Mouse (Mus musculus) adrenal gland, postnatal 25 days (tissue): ENCODE data around the gene Shc2. TPM values are rescaled to one million over a fixed set of nuclear protein-coding genes. Genes with fewer than 3 reads are reported as not detected.

Experiments used
- DNase-seq: peaks from one replicate; pipeline ENCODE4 v3.0.0; 2021; ENCODE audit warnings: mixed read lengths
- total RNA-seq: library from RNA; stranded (reverse); gene quantifications from 2 replicates; pipeline ENCODE4 v1.2.3, GENCODE M21; 2021

Gene Shc2
- total RNA-seq, 1 experiment from 2014 or later, result 3.5 TPM

DNA sequence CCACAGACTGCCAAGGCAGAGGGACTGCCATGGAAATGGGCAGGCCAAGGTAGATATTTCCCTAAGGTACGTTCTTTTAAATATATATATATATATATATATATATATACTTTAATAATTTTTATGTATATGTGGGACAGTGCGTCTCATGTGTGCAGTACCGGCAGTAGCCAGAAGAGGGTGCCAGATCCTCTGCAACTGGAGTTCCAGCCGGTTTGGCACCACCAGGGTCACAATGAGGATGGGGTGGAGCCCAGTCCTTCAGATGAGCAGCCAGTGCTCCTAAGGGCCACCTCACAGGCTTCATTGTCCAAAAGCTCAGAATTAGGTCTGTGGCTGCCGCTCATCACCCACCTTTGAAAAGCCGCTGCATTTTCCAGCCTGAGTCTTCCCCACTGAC, 56.9 kb downstream of the Shc2 start:
- peak; percentile 31 for DNase-seq

DNA sequence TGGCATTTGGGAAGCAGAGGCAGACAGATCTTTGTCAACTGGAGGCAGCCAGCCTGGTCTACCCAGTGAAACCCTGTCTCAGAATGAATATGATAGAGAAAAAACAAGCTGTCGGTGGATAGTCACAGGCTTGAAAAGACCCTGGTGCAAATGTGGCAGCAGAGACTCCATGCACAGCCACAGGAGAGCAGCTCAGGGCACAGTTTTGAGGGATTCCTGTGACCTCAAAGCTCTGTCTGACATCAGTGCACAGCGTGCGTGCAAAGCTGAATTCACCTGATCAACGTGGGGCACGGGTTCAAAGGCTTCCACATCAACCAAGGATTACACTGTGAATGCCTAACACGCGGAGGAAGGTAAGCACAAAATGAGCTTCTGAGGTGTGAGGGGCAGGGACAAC, 57.4 kb downstream of the Shc2 start:
- no peak for DNase-seq

DNA sequence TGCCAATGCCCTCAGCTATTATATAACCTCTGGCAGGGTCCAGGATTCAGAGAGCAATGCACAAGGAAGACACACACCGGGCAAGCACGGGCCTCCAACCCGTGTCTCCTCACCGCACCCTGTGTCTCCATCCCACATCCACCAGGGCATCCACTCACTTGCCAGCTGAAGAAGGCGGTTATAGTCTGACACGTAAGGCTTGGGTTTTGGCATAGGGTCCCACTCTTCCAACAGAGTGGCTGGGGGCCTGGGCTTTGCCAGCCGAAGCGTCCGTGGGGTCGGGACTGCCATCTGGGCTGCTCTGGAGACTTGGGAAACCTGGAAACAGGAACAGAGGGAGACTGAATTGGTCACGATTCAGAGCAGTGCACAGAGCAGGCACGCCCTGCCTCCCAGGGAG, 57.9 kb downstream of the Shc2 start:
- no peak for DNase-seq

DNA sequence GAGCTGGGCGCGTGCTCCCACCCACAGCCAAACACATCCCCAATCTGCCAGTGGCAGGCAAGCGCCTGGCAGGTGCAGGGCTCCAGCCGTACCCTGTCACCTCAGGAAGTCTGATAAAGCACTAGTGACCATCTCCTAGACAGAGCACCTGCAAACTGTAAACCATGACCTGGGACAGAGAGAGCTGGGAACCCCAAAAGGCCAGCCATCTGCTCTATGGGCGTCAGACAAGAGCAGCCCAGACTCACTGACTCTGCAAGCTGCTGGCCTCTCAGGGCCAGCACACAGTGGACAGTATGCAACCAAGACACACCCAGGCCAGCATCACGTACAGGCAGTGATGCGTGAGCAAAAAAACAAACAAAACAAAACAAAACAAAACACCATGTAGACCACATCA, 58.8 kb downstream of the Shc2 start:
- no peak for DNase-seq

DNA sequence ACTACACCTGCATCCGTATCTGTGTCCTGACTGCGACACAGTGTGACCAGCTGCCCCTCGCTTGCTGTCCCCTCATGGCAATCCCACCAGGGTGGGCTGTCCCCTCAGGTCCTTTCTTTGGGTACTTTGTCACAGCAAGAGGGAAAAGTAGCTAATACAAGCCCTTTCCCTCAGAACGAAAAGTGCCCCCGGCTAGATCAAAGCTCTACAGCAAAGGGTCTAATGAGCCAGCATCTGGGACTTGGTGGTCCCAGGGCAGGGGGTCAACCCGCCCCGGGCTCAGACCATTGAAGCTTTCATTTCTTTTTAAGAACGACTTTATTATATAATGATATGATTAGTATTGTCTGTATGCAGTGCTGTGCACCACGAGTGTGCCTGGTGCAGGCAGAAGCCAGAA, 59.4 kb downstream of the Shc2 start:
- no peak for DNase-seq

DNA sequence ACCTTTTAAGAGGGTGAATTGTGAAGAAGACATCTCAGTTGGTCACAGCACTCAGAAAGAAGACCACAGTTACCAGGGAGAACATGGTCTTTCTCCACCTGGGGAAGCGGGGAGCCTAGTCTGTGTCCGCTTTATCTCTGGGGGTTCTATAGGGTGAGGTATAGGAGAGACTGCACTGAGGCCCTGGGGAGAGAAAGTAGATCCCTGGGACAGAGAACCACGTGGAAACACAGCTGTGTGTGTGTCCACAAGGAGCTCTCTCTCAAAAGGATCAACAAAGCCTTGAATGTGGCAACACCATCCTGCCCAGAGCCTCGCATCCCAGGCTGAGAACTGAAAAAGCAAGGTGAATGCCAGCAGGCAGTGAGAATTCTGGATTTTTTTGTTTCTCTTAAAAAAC, 60.3 kb downstream of the Shc2 start:
- no peak for DNase-seq

DNA sequence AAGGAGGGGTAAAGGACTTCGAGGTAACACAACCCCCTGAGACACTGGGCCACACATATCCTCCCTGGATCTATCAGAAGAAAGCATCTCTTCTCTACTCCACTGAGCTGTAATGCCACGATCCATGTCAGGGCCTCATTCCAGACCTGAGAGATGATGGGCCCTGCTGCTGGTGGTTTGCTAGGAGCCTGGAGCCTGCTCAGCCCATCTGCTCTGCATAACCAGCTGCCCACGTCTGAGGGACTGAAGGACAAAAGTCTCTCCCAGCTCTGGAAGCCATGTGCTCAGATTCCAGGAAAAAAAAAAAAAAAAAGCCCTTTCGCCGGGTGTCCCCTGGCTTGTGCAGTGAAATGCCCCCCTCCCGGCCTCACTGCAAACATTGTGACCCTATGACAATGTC, 62.0 kb downstream of the Shc2 start:
- DNase-seq, result no peak

DNA sequence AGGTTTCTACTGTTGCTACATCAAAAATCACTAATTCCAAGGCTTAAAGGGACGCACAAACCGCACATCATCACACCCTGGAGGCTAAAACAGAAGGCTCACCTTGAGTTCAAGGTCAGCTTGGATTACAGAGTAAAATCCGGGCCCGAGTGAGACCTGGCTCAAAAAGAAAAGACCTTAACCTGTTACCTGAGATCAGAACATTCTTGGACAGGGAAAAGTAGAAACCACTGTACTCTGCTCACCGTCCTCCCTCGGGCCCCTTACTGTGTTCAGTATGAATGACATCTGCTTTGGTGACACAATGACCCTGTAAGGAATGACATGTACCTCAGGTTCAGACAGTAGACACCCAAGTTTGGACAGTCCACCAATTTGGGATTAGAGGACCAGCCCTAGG, 62.9 kb downstream of the Shc2 start:
- DNase-seq, result no peak

DNA sequence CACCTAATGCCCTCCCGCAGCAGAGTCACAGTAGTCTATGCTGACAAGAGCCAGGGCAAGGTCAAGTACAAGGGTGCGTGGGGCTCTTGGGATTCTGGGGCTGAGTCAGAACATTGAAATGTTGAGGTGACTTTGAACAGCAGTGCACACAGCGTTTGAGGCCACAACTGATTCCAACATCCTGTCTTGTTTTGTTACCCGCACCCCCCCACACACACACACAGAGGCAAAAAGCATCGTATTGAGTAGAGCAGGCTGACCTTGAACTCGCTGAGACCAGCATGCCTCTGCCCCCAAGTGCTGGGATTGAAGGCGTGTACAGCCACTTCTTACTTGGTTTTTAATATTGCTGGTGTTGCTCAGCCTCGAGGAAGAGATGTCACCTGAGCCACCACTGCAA, 63.4 kb downstream of the Shc2 start:
- no peak for DNase-seq

DNA sequence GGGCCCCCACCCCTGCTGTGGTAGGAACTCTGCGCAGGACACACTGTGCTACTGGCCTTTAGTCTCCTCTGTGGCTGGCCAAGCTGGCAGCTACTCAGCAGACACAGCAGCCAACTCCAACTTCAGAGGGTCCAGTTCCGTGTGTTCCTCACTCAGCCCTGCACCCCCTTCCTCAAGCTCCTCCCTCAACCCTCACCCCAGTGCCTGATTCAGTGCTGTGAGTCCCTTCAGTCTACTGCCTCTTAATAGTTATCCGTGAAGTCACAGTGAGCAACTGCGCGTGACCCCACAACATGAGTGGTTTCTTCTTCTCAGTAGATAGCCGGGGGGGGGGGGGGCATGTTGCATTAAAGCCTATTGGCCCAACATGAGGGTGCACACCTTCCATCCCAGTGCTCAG, 64.1 kb downstream of the Shc2 start:
- no peak for DNase-seq

DNA sequence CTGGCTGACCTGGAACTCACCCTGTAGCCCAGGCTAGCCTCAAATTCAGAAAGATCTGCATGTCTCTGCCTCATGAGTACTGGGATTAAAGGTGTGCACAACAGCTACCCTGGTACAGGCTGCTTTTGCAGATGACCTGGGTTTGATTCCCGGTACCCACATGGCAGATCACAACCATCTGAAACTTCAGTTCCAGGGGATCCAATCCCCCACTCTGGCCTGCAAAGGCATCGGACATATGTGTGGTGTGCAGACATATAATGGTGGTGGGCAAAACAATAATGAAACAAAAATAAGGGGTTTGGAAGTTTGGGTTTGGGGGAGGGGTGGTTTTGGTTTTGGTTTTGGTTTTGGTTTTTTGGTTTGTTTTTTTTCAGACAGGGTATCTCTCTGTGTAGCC, 66.4 kb downstream of the Shc2 start:
- no peak for DNase-seq

DNA sequence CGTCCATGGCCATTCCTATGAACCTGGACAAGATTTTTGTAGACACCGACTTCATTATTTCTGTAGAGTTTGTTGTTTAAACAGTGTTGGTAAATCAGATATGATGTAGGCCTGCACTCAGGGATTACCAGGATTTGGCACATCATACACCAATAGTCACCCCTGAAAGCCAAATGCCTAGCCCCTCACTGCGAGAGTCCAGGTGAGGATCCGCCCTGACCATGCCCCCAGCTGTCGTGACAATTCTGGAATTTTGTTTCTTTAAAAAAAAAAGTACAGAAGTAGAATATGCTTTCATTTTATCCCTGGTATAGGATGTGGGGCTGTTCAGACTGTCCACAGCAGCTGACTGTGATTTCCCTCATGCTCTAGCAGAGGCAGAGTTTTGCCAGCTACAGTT, 67.8 kb downstream of the Shc2 start:
- DNase-seq, result no peak

Other genes with a start within 250 kb of the Shc2 start
- gene Vmn2r83, start 169.2 kb downstream of the Shc2 start, total RNA-seq, result not detected in 2 replicates
- 28.3 and 32.1 TPM in 2 replicates for gene Plpp2, start 104.1 kb downstream of the Shc2 start, total RNA-seq
- gene Mier2, start 82.7 kb downstream of the Shc2 start, total RNA-seq, result 33.6 and 46.1 TPM in 2 replicates
- gene Theg, start 50.6 kb downstream of the Shc2 start, total RNA-seq, result not detected in 2 replicates
- 0.09 TPM in 1 of 2 replicates, not detected in the other for gene C2cd4c, start 23.9 kb downstream of the Shc2 start, total RNA-seq
- not detected in 2 replicates for gene Odf3l2, start 7.8 kb upstream of the Shc2 start, total RNA-seq
- not detected in 2 replicates for gene Madcam1, start 26.6 kb upstream of the Shc2 start, total RNA-seq
- 35.0 and 36.5 TPM in 2 replicates for gene Tpgs1, start 31.5 kb upstream of the Shc2 start, total RNA-seq
- gene Cdc34, start 44.3 kb upstream of the Shc2 start, total RNA-seq, result 78.6 and 89.8 TPM in 2 replicates
- gene Gzmm, start 51.1 kb upstream of the Shc2 start, total RNA-seq, result 1.2 and 1.6 TPM in 2 replicates
- gene Bsg, start 66.6 kb upstream of the Shc2 start, total RNA-seq, result 522 and 531 TPM in 2 replicates
- gene Hcn2, start 78.7 kb upstream of the Shc2 start, total RNA-seq, result 5.4 and 7.7 TPM in 2 replicates
- 70.4 and 74.1 TPM in 2 replicates for gene Polrmt, start 108.7 kb upstream of the Shc2 start, total RNA-seq
- gene Fgf22, start 117.2 kb upstream of the Shc2 start, total RNA-seq, result not detected in 2 replicates
- gene Rnf126, start 129.0 kb upstream of the Shc2 start, total RNA-seq, result 59.5 and 63.8 TPM in 2 replicates
- gene Fstl3, start 139.4 kb upstream of the Shc2 start, total RNA-seq, result 8.5 and 10.6 TPM in 2 replicates
- not detected in 2 replicates for gene Prss57, start 153.0 kb upstream of the Shc2 start, total RNA-seq
- 57.1 and 99.3 TPM in 2 replicates for gene Palm, start 155.7 kb upstream of the Shc2 start, total RNA-seq
- 0.64 and 1.00 TPM in 2 replicates for gene Misp, start 183.1 kb upstream of the Shc2 start, total RNA-seq
- 224 and 249 TPM in 2 replicates for gene Ptbp1, start 216.5 kb upstream of the Shc2 start, total RNA-seq
- not detected in 2 replicates for gene Prtn3, start 236.6 kb upstream of the Shc2 start, total RNA-seq
- gene Plppr3, start 236.7 kb upstream of the Shc2 start, total RNA-seq, result 0.49 and 1.2 TPM in 2 replicates
- not detected in 2 replicates for gene Elane, start 248.3 kb upstream of the Shc2 start, total RNA-seq